Mouse (Mus musculus) cerebellum, adult 11-12 months (tissue): ENCODE measurements around the gene Eed.

Experiments
- DNase-seq: peaks from one replicate; pipeline ENCODE4 v3.0.0; 2022

Gene Eed

DNA sequence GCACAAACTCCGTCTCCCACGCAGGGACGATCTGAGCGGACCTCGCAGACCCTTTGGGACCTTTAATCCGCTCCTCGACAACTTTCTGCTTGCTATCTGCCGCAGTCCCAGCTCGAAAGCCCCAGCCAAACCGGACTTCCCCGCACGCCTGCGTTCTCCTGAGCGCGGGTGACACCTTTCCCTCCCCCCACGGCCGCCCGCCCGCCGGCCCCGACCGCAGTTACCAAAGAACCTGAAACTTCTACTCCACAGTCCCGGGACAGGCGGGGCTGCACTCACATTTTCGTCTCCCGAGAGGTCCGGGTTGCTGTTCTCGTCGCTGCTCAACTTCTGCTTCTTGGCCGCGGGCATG lies 674 bp downstream of the Eed start:
- no peak for DNase-seq

DNA sequence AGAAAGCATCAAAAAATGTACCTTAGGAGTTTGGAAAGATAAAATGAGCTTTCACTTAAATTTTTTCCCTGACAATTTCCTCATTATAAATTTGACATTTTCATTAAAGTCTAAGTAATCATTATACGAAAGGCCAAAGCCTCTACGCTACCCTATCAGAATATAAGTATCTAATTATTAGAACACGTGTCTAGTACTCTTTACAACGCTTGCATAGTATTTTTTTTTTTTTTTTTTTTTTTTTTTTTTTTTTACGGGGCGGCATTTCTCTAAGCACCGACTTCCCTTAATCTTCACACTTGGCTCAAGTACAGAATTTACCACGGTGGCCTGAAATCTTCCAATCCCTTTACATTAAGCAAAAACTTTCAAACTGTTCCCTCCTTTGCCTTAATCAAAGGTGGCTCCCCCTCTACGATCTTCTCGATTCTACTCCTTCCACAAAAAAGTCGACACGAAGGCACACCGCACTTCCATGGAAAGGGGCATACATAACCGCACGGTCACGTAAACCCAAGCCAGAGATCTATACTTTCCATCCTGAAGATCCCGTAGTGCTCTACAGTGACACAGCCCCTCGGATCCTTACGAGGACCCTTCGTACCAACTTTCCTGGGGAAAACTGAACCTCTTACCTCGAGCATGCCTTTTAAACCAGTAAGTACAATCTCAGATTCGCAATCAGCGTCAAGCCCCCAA lies 1.2 kb downstream of the Eed start:
- no peak for DNase-seq

DNA sequence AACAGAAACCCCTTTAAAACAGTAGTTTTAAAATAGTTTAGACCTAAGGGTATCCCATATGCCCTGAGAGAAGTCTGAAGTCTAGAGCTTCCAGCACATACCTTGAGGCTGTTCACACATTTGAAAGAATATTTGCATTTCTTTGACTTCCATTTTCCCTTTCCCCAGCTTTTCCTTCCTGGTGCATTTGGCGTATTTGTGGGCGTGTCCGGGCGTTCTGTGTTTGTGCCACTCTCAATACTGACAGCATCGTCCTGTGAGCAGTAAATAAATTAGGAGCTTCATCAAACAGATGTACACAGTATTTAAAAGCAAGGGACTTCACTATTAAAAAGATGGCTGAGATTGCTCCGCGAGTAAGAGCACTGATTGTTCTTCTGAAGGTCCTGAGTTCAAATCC lies 4.0 kb downstream of the Eed start:
- DNase-seq, result no peak

DNA sequence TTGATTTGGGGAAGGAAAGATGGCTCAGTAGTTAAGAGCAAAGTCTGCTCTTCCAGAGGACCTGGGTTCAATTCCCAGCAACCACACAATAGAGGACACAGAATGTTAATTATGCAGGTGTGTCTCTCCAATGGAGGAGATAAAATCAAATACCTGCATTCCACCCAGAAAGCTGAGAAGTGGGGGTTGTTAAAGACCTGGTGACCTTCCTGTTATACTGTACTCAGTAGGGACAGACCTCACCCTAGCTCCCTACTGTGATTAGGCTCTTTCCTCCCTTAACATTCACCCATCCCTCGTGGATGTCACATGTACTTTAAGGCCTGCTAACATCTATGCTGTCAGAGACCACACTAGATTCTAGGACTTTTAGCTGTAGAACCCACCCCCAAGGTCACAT lies 5.2 kb downstream of the Eed start:
- no peak for DNase-seq

DNA sequence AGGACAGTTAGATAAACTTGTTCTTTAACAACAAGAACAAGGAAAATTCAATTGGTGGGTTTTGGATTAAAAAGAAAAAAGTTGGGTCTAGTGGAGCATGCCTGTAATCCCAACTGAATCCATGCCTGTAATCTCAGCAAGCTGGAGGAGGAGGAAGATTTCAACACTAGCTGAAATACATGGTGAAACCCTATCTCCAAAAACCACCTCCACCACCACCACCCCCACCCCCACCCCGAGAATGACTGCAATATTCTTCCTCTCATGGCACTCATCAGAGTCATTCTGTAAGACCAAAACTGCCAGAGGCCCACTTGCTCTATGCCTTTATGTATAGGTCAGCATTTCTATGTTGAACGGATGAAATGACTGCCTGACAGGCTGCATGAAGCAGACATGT lies 13.5 kb downstream of the Eed start:
- no peak for DNase-seq

DNA sequence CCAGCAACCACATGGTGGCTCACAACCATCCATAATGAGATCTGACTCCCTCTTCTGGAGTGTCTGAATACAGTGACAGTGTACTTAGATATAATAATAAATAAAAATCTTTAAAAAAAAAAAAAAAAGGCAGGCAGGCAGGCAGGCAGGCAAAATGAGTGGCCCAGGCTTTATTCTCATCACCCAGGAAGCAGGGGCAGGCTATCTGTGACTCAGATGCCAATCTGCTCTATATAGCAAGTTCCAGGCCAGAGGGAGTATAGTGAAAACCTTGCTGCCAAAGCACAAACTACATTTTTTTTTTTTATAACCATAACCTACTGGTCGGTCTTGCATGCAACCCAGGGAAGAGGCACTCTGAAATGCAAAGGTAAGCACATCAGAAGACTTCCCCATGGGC lies 14.0 kb downstream of the Eed start:
- no peak for DNase-seq

DNA sequence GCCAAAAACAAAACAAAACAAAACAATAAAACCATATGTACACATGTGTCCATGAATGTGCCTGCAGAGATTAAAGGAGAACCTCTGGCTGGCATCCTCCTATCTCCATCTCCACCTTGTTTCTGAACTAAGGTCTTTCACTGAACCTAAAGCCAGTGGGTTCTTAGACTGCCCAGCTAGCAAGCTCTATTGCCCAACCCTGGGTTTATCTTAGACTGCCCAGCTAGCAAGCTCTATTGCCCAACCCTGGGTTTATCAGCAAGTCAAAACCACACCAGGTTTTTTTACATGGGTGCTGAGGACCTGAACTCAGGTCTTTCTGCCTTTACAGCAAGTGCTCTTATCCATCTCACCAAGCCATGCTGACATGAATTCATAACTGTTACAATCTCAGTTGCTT lies 17.6 kb downstream of the Eed start:
- no peak for DNase-seq

DNA sequence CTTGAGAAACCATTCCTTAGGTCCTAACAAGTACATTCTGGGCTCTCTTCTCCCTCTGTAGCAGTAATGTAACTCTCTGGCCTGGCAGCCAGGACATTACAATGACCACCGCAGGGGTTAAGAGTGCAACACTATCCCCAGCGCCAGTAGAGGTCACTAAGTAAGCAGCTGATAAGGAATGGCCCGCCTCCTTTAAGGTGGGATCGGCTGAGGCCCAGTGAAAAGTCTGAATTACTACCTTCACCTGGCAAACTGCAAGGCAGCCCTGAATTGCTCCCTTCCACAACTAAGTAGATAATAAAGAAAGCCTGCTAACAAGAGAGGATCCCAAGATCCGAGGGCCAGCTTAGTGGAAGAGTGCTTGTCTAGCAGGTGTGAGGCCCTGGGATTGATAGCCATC lies 23.5 kb downstream of the Eed start:
- DNase-seq, result no peak

DNA sequence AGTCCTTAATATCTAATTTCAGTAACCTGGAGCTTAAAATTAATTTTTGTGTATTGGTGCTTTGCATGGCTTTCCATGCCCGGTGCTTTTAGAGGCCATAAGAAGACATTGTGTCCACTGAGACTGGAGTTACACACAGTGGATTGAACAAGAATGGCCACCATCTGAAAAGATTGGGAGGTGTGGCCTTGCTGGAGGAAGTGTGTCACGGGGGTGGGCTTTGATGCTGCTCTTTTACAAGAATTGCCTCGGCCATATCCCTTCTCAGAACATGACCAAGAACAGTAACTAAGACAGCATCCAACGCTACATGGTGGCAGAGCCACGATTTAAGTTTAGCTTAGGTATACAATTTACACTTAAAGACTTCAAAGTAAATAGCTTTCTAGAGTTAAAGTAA lies 26.5 kb downstream of the Eed start:
- no peak for DNase-seq

DNA sequence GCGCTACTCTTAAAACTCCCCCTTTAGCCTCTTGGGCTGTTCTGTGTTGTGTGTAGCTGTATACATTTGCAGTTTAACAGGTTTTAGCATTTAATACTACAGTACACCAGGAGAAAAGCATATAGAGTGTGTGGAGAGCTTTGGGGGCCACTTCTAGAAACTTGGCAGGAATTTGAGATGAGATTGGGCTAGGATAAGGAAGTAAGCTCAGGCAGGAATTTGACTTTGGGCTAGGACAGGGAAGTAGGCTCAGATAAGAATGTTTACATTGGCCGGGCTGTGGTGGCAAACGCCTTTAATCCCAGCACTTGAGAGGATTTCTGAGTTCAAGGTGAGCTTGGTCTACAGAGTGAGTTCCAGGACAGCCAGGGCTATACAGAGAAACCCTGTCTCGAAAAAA lies 31.4 kb downstream of the Eed start:
- DNase-seq, result no peak

DNA sequence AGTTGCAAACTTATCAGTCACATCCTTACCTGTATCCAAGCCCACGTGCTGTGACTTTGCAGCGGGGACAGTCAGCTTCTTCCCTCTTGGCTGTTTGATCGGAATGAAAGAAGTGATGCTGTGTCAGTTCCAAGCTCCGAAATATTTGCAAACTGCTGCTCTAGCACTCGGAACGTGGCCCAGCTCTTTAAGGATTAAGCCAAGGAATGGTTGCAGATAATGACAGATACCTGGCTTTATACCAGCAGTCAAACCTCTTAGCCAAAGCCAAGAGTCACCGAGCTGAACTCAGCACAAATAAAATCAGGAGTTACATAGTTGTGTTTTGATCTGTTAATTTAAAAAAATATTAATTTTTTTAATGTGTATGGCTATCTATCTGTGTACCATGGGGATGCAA lies 32.8 kb downstream of the Eed start:
- DNase-seq, result no peak

DNA sequence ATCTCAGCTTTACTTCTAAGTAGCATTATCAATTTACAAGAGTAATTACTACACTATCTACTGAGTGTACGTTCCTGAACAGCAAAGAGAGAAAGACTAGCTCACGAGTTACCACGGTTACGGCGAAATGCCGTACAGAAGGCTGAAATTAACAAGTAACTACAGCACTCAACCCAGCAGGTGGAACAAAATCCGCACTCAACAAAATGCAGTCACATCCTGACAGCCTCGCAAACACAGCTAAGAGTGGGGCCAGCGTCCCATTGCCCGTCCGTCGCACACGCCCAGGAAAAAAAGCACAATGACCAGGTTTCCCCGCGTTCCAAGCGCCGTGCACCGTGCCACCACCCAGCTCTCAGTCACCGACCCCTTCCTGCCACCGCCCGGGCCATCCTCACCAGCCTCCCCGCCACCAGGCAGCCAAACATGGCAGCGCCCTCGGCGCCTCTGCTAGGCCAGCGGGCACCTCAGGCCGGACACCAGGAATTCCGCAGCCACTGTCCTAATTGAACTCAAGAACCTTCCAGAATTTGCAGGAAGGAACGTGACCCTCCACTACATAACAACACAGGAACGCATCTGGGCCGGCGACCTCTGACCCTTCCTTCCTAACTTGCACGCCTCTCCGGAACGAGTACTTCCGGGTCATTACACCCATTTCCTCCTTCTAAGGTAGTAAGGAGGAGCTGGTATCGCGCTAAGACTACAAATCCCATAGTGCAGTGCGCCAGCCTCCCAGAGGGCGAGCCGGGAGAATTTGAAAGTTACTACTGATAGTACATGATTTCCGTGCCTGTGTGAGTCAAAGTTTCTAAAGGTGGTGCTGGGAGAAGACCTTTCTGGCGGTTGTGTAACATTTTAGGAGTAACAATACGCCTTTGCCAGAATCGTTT lies 40.0 kb downstream of the Eed start, which contains the start of gene Hikeshi:
Hikeshi (minus strand) TSS at position 634 of the 893 bp plus-strand sequence.
- DNase-seq, result peak; percentile 91

DNA sequence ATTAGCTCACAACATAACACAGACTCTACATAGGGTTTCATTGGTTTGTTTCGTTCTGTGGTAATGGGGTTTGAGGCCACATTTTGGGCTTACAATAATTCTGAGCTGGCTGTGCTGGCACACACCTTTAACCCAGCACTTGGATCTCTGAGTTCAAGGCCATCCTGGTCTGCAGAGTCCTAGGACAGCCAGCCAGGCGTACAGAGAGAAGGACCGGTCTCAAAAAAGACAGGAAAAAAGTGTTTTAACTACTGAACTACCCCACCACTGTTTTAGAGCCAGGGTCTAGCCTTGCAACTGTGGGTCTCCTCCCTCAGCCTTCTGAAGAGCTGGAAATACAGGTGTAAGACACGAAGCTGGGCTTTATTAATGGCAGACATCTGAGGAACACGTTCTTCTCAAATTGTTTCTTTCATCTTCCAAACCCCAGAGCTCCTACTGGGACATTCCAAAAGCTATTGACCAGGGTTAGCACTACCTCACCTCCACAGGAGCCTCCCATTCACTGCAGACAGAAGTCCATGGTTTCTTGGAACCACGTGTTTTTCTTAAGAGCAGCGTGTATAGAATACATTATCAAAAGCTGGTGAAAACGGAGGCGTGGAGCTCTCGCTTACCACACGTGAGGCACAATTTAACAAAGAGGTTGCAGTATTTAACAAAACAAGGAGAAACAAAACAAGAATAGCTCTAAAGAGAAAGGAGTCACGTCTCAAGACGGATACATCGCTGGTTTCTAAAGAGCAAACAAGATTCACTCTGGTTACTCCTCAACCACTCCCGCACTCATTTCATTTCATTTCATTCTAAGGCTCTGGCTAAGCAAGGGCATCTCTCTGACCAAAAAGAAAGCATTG lies 41.1 kb downstream of the Eed start:
- no peak for DNase-seq

DNA sequence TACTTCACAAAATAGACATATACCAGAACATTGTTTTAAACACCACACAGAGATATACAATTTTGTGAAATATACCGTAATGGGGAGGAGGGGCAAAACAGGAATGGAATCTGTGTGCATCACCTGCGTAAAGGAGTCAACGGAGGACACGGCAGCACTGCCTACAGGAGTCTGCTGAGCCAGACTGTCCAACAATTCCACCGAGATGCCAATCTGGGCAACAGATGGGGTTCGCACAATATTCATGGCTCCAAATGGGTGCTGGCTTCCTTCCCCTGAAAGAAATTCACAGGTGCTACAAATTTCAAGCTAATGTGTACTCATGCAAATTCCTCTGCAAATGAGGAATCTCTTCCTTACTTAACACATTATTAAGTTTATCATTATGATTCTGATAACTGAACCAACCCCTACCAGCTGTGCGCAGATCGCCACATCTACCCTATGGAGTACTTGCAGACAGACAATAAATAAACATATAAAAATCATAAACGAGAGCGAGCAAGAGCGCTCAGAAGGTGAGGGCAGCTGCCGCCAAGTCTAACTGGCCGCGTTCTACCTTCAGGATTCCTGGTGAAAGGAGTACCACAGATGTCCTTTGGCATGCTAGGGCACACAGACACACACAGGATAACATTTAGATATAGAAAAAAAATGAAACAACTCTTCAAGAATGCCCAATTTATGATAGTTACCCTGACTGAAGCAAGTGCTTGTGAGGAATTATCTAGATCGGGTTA lies 57.2 kb downstream of the Eed start:
- DNase-seq, result peak; percentile 86

DNA sequence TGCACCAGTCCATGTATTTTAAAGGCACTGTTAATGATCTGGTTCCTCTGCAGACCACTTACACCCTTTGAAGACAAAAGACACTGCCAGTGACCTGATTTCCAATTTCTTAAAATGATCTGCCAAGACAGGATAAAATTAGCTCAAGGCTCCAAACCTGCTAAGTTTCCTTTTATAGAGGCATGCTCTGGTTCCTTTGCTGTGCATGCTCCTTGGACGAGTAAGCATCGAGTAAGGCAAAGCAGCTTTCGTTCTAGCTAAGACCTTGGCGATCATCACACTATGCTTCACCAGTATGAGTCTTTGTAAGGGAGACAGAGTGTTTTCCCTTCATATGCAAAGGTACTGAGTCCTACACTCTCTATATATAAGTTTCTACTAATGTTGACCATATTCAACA lies 63.0 kb downstream of the Eed start:
- no peak for DNase-seq

DNA sequence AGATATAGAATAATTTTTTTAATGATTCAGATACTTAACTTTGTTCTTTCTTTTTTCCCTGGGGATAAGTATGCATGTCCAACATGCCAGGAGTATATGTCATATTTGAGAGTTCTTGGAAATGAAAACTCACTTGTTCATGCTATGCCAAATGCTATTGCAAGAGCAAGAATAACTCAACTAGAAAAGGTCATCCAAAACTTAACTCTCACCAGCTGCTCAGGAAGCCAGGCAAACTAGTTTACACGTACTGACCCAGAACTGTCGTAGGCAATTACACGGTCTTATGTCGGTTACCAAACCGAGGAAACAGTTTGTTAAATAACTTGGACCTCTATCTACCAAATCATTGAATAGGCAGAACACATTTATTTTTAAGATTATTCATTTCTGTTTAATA lies 64.1 kb downstream of the Eed start:
- no peak for DNase-seq

DNA sequence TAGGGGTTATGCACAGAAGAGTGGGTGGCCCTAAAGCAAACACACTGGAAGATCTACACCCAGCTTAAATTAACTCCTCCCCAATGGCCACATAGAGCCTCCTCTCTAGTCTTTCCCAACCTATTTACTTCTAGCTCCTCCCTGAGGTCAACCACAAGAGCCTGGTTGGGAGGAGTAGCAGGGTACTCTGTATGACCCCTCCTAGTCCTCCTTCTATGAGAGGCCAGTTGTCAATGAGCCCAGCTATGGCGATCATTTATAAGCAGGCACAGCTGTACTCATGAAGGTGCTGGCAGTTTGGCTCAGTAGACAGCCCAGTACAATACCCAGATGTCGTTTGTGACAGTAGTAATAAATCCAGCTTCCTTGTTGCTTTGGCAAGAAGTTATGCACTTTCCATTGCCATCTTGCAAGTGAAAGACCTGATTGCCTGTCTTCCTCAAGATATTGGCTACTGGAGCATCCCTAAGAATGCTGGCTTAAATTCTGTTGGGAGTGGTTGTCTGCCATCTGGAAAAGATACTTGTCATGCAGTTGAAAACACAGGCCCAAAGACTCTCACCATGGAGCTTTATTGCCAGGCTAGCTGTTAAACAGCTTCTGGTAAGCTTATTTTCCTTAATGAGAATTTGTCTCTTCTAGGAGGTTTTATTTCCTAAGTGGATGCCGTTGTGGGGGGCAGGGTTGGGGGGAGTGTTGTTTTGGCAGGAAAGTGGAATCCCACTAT lies 67.2 kb downstream of the Eed start:
- no peak for DNase-seq

DNA sequence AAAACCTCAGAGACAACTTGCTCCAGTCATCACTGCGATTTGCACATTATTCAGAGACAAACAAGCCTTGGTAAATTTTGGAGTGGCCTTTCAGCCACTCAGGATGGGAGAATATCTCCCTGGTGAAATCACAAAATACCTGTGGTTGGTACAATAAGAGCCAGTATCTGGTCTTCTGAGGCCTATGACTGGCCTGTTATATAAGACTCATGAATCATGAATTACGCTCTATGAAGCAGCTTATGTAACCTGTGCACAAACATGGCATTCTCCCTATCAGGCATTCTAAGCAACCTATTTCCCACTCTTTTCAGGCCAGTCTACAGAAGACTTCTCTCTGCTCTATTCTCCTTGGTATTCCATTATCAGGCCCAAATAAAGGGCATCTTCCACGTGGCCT lies 68.4 kb downstream of the Eed start:
- no peak for DNase-seq

DNA sequence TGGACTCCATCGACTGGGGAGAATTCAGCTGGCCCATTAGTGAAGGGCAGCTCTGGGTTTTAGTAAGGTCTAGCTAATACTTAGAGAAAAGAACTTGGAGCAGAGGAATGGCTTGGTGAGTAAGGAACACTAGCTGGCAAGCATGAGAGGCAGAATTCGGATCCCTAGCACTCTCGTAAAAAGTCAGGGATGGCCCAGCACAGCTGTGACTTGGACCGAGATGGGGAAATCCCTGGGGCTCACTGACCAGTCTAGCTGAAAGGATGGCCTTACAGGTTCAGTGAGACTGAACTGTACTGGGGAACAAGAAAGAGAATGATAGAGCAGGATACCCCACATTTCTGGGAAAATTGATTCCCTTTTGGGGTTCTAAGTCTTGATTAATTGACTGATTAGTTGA lies 71.1 kb downstream of the Eed start:
- no peak for DNase-seq

DNA sequence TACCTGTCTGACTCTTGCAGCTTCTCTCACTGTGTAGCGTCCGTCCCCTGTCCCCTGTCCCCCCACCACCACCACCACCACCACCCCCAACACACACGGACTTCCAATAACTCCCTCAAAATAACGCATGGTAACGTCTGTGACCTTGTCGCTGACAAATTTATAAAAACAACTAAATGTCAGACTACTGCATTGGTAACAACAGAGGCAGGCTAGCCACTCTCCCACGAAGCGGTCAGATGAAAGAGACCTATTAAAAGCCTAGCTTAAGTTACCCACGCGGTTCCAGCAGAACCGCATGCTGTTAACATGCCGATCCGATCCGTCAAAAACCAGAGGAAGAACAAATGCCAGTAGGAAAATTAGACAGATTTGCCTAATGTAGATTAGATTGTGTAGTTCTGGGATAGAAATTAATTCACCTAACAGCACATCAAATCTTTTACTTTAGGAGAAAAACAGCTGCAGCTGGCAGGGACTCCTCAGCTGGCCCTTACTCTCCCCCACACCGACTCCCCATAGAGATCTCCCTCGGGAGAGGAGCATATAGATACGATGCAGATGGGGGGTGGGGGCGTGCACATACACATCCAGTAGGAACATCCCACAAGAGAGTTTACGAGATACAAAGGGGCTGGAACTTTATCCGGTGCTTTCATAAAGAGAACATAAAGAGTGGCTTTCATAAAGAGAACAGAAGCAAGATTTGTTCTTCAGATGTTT lies 71.7 kb downstream of the Eed start:
- DNase-seq, result no peak

DNA sequence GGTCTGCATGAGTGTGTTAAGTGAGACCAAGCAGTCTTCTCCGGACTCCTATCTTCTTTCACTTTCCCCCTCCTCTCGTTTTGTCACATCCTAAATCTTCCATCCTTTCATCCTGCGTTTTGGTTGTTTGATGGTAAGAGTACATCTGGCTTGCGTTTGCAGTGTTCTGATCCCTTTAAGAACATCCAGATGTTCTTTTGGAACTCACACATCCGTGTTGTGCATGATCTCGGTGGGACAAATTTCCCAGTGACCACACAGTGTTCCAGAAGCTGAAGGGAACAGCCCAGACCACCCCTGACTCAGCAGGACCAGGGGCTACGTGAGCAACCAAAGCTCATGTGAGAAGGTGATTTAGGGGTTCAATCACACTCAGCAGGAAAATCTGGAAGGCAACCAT lies 72.4 kb downstream of the Eed start:
- no peak for DNase-seq

DNA sequence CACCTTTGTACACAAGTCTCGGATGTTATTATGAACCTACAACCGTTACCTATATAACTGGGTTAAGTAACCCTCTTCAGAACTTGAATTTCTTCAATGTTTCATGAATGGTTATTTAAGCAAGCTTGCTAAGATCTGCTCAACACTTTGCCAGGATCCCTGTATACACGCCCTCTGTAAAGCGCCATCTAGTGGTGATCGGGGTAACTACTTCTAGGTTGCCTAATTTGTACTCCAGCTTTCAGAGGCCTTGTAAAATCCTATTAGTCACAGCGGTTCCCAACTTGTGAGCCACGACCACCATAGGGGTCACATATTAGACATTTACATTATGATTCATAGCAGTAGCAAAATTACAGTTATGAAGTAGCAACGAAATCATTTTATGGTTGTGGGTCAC lies 72.8 kb downstream of the Eed start:
- peak; percentile 42 for DNase-seq
